Mouse (Mus musculus) thymus, postnatal 36 days (tissue): ENCODE data around the gene Hbb-bs.
"Not testable (repeated sequence)": the region's sequence is repeated elsewhere in the genome, so short reads cannot be mapped to it uniquely, and the experiment has no call there.

ENCODE experiments used
- DNase-seq, 2 experiments: peaks; one replicate each; pipeline ENCODE4 v3.0.0; 2022; ENCODE audit warnings: mixed read lengths in 2 of 2

Gene Hbb-bs

DNA sequence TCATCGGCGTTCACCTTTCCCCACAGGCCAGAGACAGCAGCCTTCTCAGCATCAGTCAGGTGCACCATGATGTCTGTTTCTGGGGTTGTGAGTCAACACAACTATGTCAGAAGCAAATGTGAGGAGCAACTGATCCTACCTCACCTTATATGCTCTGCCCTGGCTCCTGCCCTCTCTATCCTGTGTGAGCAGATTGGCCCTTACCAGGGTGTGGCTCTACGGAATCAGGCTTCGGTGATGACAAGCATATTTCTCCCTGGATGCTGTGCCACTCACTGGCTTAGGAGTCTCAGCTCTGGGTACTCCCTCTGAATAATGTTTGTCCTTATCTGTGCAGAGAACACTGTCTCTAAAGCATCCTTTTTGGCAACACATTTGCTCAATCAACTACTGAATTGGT is at the start of gene Hbb-bs:
TSS of gene Hbb-bs (minus strand) at position 289 of the 400 bp plus-strand sequence.
- DNase-seq = no peak

DNA sequence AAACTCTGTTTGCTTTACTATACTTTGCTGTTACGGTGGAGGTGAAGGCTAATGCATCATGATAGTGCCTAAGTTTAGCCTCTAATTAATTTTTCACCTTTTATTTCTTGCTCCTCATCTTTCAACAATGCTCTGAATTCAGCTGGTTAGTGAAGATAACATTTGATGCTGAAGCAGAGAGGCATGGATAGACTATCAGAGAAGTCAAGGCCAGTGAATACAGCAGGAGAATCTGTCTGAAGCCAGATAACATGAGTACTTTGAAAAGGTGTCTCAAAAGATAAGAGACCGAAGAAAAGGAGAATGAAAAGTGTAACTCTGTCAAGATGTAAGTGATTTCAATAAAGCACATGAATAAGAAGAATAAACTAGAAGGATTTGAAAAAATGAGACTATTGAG is 49.2 kb upstream of the Hbb-bs start:
- DNase-seq = no peak

DNA sequence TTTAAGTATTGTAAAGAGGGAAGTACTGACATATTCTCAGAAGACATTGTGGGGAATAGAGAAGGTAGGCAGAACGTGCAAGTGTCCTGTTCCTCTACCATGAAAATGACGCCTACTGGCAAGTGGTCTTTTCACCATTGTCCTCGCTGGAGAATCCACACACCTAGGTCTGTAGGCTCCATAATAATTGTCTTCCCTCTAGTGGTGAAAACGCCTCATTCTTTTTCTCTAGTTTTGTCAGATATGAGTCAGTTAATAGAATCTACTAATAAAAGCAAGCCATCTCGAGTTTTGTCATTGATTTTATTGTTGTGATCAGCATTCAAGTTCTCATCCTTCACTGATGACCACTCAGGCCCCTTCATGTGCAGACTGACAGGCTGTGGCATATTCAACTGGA is 46.6 kb upstream of the Hbb-bs start:
- no peak for DNase-seq

DNA sequence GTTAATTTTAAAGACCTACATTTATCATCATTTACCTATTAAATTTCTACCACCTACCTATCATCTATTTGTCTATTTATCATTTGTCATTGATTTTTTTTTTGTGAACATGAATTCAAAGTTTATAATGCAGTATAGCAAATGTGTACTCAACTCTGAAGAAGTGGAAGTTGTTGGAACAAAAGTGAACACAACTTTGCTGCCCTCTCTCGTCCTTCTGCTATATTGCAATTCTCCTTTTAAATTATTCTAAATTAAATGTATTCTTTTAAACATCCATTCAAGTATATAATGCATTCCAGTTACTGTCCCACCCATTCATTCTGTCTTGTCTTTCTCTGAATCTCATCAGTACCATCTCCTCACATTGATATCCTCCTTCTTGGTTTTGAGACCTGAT is 45.2 kb upstream of the Hbb-bs start:
- DNase-seq = no peak

DNA sequence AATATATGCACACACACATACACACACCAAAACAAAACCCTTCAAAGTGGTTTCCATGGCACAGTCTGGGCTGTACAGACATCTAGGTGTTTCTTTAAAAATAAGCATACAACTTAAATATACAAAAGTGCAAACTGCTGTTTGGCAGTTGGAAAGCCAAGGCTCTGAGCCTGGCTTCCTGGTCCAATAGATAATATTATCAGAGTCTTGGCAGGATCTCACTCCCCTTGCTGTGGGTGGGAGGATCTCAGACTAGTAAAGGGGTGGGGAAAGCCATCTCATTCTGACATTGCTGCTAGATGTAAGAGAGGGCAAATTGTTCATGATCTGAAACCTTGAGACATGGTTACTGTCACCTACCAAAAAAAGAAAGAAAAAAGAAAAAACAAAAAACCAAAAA is 42.8 kb upstream of the Hbb-bs start:
- DNase-seq = no peak

DNA sequence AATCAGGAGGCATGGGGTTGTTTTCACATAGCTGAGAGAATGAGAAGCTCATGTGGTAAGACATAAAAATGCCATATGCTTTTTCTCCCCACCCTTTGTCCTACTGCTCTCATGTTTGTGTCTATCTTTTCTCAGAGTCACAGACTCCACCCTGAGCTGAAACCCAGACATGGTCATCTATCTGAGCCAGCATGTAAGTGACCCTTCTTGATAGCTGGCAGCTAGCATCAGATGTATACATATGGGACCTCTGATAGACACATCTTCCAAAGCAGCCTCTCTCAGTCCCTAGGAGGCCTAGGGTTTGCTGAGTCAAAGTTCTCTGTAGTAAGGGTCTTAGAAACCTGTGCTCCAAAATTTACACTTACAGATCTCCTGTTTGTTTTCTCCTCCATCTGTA is 37.8 kb upstream of the Hbb-bs start:
- no peak for DNase-seq

DNA sequence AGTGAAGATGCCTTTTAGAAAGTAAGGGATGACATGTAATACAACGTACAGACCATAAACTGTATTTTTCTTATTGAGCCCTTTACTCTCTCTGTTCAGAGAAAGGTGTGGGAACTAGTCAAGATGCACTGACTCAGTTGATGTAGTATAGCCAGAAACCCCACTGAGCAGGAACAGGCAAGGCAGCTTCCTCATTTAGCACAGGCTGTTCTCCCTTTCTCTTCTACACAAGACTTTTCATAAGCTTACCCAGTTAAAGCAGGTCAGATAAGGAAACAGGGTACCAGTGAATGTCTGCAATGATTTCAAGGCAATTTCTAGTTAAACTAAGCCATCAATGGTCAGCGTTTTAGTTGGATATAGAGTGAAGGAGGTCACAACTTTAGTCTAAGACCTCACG is 33.6 kb upstream of the Hbb-bs start:
- DNase-seq = no peak

DNA sequence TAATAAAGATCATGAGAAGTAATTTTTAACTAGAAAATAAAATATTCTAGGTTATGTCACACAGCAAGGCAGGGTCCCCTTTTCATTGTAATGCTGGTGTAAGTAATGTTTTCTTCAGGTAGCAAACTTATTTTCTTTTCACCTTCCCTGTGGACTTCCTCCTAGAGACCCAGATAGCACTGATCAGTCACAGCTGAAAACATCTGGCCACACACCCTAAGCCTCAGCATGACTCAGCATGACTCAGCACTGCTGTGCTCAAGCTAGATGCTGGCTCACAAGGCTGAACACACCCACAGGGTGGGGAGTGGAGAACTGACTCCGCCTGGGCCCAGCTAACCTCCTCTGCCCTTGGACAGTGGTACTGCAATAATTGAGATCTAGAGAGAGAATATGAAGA is 33.0 kb upstream of the Hbb-bs start:
- no peak for DNase-seq

DNA sequence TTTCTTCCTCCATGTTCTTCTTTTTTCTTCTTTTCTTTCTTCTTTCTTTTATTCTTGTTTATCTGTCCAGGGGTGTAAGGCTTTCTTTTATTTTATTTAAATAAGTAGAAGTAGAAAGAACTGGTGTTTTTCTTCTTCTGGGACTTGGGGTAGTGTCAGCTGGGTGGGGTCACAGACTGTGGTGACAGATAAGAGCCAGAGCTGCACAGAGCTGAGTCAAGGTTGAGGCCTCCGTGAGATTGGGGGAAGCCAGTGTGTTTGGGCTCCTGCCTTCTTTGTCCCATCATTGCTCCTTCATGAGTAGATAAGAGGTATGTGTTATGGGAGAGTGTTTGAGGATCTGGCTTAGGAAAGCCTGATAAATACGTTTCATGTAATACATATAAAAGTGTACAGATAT is 31.2 kb upstream of the Hbb-bs start:
- no peak for DNase-seq

DNA sequence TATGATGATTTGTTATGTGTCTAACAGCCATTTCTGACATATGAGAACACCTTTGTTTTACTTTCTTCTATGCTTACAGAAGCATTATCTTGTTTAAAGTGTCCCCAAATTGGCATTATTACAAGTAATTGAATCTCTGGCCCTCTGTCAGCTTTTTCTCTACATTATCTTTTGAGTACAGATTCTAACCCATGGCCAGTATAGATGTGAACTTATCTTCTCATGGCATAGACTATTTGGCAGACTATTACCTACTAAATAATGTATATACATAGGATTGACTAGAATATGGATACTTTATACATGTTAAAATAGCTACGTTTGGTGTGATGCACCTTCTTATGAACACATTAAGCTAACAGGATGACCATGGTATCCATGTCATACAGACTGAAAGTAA is 26.8 kb upstream of the Hbb-bs start:
- no peak for DNase-seq

DNA sequence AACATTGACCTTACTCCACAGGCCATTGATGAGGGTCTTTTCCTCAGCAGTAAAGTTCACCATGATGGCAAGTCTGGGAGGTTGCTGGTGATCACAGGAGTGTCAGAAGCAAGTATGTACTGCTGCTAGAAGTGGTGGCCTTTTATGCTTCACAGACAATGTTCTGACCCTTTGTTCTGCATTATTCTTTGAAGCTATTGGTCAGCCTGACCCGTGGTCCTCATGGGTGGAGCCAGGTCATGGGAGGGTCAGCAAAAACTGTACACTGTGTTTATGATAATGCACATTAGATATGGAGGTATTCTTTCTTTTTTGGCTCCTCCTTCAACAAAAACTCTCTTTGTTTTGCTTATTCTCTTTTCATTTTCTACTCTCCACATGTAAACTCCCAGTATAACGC is 25.2 kb upstream of the Hbb-bs start, which contains the start of gene Hbb-y:
TSS of gene Hbb-y (minus strand) at position 127 of the 400 bp plus-strand sequence.
- no peak for DNase-seq

DNA sequence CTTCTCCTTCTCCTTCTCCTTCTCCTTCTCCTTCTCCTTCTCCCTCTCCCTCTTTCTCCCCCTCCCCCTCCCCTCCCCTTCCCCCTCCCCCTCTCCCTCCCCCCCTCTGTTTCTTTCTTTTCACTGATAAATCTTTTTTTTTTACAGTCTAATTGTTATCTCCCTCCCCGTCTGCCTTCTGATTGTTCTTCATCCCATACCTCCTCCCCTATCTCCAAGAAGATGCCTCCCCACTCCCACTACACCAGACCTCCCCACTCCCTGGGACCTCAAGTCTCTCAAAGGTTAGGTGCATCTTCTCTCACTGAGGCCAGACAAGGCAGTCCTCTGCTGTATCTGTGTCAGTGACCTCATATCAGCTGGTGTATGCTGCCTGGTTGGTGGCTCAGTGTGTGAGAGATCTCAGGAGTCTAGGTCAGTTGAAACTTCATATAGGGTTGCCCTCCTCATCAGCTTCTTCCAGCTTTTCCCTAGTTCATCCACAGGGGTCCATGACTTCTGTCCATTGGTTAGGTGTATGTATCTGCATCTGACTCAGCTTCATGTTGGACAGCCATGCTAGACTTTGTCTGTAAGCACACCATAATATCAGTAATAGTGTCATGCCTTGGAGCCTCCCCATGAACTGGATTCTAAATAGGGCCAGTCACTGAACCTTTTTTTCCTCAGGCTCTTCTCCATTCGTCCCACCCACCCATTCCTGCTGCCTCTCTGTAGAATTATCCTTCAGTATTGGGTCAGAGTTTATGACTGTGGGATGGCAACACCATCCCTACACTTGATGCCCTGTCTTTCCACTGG is 16.8 kb upstream of the Hbb-bs start:
- DNase-seq = no peak

DNA sequence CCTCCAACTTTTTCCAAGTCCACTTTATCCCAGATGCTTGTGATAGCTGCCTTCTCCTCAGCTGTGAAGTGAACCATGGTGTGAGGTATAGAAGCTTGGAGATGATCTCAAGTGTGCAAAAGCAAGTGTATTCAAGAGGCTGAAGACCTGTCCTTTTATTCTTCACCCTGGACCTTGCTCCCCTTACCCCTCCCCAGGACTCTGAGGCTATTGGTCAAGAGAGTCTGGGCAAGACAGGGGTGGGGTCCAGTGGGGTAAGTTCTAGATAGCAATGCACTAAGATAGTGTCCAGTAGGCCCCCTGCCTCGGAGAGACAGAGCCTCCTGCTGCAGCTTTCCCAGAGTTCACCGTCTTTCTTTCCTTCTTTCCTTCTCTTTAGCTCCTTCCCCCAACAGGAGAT is 15.1 kb upstream of the Hbb-bs start, which contains the start of gene Hbb-bh1:
TSS of gene Hbb-bh1 (minus strand) at position 131 of the 400 bp plus-strand sequence.
- DNase-seq = no peak

DNA sequence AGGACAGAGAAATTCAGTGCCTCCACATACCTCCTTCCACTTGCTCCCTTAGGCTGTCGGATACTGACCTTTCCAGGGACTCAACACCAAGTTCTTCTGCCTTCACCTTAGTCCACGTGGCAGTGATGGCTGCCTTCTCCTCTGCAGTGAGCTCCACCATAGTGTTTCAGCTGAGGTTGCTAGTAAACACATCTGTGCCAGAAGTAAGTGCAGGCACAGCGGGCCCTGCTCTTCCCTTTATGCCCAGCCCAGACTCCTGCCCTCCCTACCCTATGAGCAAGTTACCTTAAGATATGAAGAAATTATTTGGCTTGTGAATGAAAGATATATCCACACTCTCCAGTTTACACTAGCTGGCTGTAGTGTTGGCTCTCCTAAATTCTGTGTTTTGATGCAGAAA is 12.4 kb upstream of the Hbb-bs start, which contains the start of gene Hbb-bh2:
TSS of gene Hbb-bh2 (minus strand) at position 253 of the 400 bp plus-strand sequence.
- DNase-seq = no peak

DNA sequence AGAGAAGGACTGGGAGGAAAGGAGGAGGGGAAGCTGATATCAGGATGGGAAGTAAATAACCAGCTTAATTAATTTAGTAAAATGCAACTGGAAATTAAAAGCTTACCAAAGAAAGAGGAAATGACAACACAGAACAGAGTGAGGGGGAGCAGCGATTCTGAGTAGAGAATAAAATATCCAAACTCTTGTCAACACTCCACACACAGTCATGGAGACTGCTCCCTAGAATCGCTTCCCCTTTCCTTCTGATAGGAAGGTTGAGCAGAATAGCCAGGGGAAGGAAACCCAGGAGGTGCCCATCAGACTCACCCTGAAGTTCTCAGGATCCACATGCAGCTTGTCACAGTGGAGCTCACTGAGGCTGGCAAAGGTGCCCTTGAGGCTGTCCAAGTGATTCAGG is 757 bp downstream of the Hbb-bs start:
- not testable (repeated sequence) for DNase-seq

DNA sequence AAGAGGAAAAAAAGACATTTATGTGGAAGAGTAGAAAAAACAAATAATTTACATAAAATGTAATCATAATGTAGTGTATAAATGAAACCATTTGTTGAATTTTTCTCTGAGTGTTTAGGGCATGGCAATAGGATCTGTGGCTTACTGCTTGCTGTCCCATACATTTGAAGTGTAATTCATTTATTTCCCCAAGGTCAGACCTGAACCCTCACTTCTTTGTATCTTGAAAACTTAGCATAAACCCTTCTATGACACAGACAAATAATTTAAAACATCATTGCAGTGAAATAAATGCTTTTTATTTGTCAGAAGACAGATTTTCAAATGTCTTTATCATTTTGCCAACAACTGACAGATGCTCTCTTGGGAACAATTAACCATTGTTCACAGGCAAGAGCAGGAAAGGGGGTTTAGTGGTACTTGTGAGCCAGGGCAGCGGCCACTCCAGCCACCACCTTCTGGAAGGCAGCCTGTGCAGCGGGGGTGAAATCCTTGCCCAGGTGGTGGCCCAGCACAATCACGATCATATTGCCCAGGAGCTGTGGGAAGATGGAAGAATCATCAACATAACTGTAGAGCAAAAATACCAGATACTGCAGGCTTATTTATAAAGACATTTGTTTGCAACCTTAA is 1.5 kb downstream of the Hbb-bs start:
- DNase-seq = no peak

DNA sequence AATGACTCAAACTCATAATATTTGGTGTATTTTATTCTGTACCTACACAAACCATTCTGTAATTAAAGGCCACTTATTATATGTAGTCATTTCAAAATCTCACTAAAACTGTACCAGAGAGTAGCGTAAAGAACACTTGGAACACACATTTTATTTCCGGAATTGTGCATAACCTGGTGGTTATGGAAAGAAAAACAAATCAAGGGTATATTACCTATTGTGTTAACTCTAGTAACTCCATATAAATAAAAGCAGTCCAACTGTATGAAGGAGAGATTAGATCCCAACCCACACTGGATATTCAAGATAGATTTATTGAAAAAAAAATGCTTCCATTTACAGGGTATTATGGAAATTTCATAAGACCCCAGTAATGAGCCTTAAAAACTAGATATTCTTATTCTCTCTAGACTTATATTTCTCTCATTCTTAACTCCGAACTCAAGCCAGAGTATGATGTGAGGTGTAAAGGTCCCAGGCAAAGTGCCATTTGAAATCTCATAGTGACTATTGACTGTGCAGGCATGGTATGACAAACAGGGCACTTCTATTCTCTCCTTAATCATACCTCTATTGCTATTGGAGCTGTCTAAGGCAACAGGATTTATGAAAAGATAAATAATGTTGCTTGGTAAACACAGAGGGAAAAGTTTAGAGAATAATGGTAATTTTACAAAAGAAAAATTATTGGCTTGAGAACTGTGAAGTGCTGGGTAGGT is 2.2 kb downstream of the Hbb-bs start:
- DNase-seq = no peak

DNA sequence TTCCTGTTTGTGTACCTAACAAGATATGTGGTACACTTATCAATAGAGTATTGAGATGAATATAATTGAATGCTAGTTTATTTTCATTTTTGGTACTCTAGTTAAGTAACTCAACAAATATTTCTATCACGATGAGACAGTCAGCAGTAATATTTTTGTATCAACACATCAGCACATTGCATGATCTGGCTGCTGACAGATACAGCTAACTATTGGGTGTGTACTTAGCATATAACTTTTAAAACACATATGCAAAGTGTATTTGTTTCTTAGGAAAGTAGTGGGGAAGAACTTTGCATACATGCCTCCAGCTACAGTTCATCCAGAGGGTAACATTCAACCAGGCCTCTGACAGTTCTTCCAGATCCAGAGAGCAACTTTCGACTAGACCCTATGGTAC is 3.3 kb downstream of the Hbb-bs start:
- no peak for DNase-seq

DNA sequence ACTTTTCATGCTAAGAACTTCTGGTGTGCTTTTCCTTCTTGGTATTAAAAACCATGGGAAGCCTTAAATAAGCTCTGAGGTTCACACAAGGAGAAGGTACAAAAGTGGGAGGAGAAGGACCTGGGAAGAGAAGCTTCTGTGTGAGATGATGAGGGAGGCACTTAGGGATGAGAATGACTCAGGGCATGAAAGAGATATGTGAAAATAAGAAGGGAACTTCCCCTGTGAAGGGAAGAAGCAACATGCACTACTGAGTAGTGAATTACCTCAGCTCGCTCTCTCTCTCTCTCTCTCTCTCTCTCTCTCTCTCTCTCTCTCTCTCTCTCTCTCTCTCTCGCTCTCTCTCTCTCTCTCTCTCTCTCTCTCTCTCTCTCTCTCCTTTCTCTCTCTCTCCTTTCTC is 12.8 kb downstream of the Hbb-bs start:
- DNase-seq = not testable (repeated sequence)

DNA sequence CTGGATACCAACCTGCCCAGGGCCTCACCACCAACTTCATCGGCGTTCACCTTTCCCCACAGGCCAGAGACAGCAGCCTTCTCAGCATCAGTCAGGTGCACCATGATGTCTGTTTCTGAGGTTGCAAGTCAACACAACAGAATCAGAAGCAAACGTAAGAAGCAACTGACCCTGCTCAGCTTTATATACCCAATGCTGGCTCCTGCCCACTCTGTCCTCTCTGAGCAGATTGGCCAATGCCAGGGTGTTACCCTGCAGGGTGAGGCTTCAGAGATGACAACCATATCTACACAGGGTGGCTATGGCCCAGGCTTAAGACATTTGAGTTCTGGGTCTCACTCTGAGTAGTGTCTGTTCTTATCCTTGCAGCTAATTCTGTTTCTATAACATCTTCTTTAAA is 14.1 kb downstream of the Hbb-bs start, which contains the start of gene Hbb-bt:
TSS of gene Hbb-bt (minus strand) at position 231 of the 400 bp plus-strand sequence.
- DNase-seq = no peak

DNA sequence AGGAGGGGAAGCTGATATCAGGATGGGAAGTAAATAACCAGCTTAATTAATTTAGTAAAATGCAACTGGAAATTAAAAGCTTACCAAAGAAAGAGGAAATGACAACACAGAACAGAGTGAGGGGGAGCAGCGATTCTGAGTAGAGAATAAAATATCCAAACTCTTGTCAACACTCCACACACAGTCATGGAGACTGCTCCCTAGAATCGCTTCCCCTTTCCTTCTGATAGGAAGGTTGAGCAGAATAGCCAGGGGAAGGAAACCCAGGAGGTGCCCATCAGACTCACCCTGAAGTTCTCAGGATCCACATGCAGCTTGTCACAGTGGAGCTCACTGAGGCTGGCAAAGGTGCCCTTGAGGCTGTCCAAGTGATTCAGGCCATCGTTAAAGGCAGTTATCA is 14.7 kb downstream of the Hbb-bs start:
- not testable (repeated sequence) for DNase-seq

DNA sequence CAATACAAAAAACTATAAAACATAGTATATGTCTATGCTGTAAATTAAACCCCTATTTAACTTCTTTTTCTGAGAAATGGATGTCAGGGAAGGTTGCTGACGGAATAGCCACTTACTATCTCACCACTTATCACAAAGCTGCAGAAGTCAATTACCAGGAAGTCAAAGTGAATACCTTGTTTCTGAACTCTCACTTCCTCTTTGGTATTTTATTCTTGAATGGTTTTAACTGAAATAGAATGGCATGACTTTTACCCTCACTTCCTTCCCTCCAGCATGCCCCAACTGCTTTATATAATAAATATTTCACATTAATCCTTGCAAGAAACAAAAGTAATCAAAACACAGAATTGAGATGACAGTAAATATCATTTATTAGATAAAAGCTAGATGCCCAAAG is 15.7 kb downstream of the Hbb-bs start:
- DNase-seq = no peak

DNA sequence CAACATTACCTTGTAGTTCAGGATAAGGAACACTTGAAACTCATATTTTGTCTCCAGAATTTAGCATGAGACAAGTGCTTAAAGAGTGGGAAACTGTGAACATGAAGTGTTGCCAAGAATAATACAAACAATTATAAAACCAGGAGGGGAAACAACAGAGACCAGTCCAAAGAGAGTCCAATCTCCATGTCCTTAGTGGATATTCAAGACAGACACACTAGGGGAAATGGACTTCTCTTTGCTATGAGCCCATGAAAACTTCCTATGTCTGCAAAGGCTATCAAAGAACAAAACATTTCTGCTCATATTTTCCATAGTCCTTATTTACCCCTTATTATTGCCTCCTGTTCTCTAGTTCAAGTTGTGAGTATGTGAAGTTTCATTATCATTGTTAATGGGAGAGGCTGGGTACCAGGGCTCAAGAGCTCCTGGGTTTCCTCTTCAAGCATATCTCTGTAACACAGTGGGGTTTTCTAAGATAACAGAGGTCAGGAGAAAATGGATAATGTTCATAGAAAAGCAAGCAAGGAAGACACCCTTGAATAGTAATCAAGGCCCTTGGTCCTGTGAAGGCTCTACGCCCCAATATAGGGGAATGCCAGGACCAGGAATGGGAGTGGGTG is 16.6 kb downstream of the Hbb-bs start:
- no peak for DNase-seq
